Mouse (Mus musculus) brain, embryonic 18.5 days (tissue): ENCODE measurements around the gene Arhgap4.
A peak's percentile ranks its signal among the peaks of the same experiment; 100 is the strongest.

Experiments used
- DNase-seq: peaks from one replicate; pipeline ENCODE4 v3.0.0-alpha.2; 2012; ENCODE audit warnings: low read depth, low spot score

The Arhgap4 gene

GRCm38 (mm10) chrX:73921823-73922549, at the start of gene Arhgap4, which contains the start of gene Naa10:
Gene Arhgap4 (minus strand): TSS chrX:73921870.
Gene Naa10 (minus strand): TSS chrX:73921944.
- peak; percentile 82 for DNase-seq

- no peak for DNase-seq
These were observed 49.1 kb upstream of the Arhgap4 start for GRCm38 (mm10) chrX:73970781-73971180.

GRCm38 (mm10) chrX:73969729-73970128, 48.1 kb upstream of the Arhgap4 start:
- no peak for DNase-seq

GRCm38 (mm10) chrX:73969167-73969566, 47.5 kb upstream of the Arhgap4 start:
- no peak for DNase-seq

DNA sequence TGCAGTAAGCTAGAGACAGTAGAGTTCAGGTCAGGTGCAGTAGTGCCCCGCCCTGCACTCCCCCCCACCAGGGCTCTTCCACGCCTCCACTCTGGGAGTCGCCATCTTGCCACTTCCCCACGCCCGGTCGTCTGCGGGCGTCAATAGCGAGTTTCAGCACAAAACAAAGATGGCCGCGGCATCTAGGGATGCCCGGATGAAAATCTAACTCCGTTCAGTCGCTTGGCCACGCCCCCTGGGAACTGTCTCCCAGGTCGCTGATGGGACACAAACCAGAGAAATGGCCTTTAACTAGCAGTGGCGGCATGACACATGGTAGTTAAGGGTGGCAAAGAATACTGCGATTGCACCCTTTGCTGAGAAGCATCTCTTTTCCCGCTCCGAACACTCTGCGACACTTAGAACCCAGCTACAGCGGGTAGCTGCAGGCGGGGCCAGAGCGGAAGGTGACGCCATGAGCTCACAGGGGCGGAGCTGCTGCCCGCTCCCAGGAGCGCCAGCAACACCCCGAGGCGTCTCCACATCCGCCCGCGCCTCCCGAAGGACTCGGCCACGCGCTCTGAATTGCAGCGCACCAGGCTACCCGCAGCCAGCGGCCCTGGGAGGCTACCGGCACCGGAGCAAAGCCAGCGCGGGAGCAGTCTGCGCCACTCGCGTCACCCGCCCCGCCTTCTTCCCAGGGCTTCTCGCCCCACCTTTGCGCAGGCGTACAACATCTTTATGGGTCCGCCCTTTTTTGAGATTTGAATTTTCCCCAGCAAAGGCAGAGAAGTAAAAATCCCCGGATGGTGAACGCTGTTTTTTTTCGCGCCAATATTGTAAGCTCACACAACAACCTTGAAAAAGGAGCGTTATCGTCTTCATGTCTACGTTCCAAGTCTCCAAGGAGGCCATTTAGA, 45.8 kb upstream of the Arhgap4 start:
- peak; percentile 87 for DNase-seq

- DNase-seq: peak; percentile 78
These were observed 44.8 kb upstream of the Arhgap4 start, which contains the start of gene Hcfc1 for GRCm38 (mm10) chrX:73966248-73967176. Gene Hcfc1 (minus strand): TSS chrX:73966357.

- peak; percentile 26 for DNase-seq
These were observed 43.6 kb upstream of the Arhgap4 start for GRCm38 (mm10) chrX:73965307-73965706.

GRCm38 (mm10) chrX:73964363-73964762, 42.7 kb upstream of the Arhgap4 start:
- no peak for DNase-seq

DNA sequence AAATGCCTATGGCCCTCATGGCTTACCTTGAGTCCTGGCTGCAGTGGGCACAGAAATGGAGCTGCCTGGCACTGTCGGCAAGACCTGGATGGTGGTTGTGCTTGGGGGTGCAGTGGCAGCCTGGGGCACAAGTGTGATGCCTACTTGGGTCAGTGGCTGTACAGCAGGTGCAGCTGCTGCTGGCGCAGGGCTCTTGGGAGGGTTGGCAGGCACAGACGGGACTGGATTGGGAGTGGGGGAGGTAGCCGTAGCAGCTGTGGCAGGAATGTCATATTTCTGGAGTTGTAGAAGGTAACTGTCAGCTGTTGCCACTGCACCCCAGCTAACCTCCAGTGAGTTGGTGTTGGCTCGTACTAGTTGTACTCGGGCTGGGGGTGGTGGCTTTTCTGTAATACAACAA, 33.3 kb upstream of the Arhgap4 start:
- no peak for DNase-seq

GRCm38 (mm10) chrX:73952603-73953002, 30.9 kb upstream of the Arhgap4 start:
- no peak for DNase-seq

- DNase-seq: no peak
These were observed 27.7 kb upstream of the Arhgap4 start for GRCm38 (mm10) chrX:73949341-73949740.

DNA sequence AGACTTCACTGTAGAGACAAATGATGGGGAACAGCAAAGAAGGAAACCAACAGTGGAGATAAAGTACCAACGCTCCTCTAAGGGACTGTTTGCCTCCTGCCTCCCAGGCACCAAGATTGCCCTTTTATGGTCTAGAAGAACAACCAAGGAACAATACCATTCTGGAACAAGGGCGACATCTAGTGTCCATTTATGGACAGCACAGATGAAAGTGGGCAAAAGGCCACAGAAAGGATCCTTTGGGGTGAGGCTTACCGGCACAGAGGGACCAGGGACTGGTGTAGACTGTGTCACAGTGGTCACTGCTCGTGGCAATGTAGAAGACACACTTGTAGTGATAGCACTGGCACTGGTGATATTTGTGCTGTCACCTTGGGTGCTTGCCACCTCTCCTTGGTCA, 27.0 kb upstream of the Arhgap4 start:
- DNase-seq: peak; percentile 16

GRCm38 (mm10) chrX:73946896-73947295, 25.2 kb upstream of the Arhgap4 start:
- DNase-seq: no peak

DNA sequence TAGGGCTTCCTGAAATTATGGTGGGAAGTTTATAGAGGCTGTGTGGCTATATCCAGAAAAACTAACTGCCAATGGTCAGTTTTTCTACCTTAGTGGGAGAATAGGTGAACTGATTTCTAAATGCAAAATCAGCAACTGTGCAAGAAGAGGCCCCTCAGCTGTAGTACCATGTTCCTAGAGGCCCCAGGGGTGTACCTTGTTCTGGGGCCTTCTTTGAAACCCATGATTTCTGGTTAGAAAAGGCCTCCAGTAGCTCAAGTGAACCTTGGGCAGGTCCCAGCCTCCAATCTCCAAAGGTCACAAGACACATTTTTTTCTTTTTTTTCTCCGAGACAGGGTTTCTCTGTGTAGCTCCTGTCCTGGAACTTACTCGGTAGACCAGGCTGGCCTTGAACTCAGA, 20.6 kb upstream of the Arhgap4 start:
- no peak for DNase-seq

DNA sequence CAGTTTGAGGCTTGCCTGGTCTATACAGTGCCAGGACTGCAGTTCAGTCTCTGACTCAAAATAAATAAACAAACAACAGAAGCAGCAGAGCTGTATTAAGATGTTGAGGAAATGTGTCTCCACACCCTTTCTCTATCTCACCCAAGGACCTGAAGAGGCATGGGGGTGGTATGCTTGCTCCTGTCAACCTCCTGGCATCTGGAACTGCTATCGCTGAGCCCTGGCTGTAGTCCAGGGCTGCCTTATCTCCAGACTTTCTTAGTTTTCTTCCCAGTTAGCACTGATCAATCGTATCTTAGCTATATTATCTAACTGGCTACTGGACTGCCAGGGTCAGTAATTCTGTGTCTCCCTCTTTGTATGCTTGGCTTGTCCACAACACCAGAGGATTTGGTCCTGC, 20.2 kb upstream of the Arhgap4 start:
- no peak for DNase-seq

DNA sequence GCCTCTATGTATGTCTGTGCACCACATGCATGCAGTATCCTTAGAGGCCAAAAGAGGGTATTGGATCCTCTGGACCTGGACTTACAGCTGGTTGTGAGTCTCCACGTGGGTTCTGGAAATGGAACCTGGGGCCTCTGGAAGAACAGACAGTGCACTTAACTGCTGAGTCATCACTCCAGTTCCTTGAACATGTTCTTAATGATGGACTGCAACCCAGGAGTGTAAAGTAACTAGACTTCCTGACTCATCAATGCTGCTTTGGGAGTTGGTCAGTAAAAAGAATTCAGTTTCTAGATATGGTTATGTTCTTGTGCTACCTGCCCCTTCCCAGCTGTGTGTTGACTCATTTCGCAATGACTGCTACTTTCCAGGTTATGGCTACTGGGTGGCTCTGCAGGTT, 10.2 kb upstream of the Arhgap4 start:
- no peak for DNase-seq

- no peak for DNase-seq
These were observed 8.9 kb upstream of the Arhgap4 start, which contains the start of gene Renbp for GRCm38 (mm10) chrX:73930402-73931062. Gene Renbp (minus strand): TSS chrX:73930850.

DNA sequence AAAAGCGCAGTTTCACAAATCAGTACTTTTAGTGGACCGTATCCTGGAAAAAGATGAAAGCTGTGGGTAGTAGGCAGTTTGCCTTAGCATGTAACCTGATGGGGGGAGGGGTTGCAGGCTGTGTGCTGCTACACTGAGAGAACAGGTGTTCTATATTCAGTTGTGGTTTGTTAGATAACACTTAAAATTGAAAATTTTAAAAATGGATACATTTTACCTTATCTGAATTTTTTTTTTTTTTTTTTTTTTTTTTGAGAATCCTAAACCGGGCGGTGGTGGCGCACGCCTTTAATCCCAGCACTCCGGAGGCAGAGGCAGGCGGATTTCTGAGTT, 846 bp upstream of the Arhgap4 start:
- DNase-seq: no peak

GRCm38 (mm10) chrX:73921285-73921822, 316 bp downstream of the Arhgap4 start:
- DNase-seq: no peak

GRCm38 (mm10) chrX:73918631-73919030, 3.0 kb downstream of the Arhgap4 start:
- no peak for DNase-seq

- no peak for DNase-seq
These were observed 4.7 kb downstream of the Arhgap4 start for GRCm38 (mm10) chrX:73916945-73917344.
